Mouse (Mus musculus): ENCODE data around the gene Tmem110.

GRCm38 (mm10) chr14:30852325-30852724, 26.9 kb downstream of the Tmem110 start:
- TF ChIP-seq POLR2A (IDR thresholded peaks at IDR 0.05; ENCODE audit: insufficient read length, low read depth) (no peak), MAX (IDR thresholded peaks at IDR 0.05; ENCODE audit: low read depth) (no peak), TCF12 (IDR thresholded peaks at IDR 0.05; ENCODE audit: insufficient read depth, poor library complexity, severe bottlenecking) (no peak), REST (IDR thresholded peaks at IDR 0.05; ENCODE audit: insufficient read depth, insufficient read length) (no peak), CEBPB (IDR thresholded peaks at IDR 0.05; ENCODE audit: insufficient read depth, poor library complexity, severe bottlenecking) (no peak), TCF3 (IDR thresholded peaks at IDR 0.05; ENCODE audit: insufficient read length, low read depth) (no peak), E2F4 (IDR thresholded peaks at IDR 0.05; ENCODE audit: insufficient read depth) (no peak)

Data from myocyte (in vitro differentiated cells).